Mouse (Mus musculus) lung, postnatal 0 days (tissue): ENCODE data around the gene Hoxb5. TPM values are rescaled to one million over a fixed set of nuclear protein-coding genes. Genes with fewer than 3 reads are reported as not detected.

ENCODE experiments used
- ATAC-seq: fragments of 200-750 bp; cut with Nextera tagmentation; 2 replicates; pipeline ENCODE4 v1.8.0; 2017; ENCODE audit warnings: moderate library complexity
- DNase-seq: peaks from one replicate; pipeline ENCODE4 v3.0.0-alpha.2; 2016; ENCODE audit warnings: low spot score
- H3K27ac ChIP-seq: fragments of 300-500 bp; sonication (generic); 2 replicates; pipeline ENCODE4 v1.5.1; 2014; ENCODE audit warnings: antibody characterized with exemption, mild to moderate bottlenecking, low read length, mixed read lengths
- H3K27me3 ChIP-seq: fragments of 300-500 bp; sonication (generic); replicated peaks from 2 replicates; pipeline ENCODE4 v1.6.1; 2014; ENCODE audit warnings: low read length, mixed read lengths; ENCODE audit not compliant: insufficient read depth
- H3K36me3 ChIP-seq: fragments of 300-500 bp; sonication (generic); 2 replicates; pipeline ENCODE4 v1.6.1; 2014; ENCODE audit warnings: low read length, mixed read lengths; ENCODE audit not compliant: insufficient read depth
- H3K4me1 ChIP-seq: fragments of 300-500 bp; sonication (generic); 2 replicates; pipeline ENCODE4 v1.6.1; 2014; ENCODE audit warnings: antibody characterized with exemption, low read depth, low read length, mixed read lengths; ENCODE audit not compliant: insufficient read depth
- H3K4me2 ChIP-seq: fragments of 300-500 bp; sonication (generic); replicated peaks from 2 replicates; pipeline ENCODE4 v1.6.1; 2014; ENCODE audit warnings: low read depth, mild to moderate bottlenecking, low read length, moderate library complexity, mixed read lengths
- H3K4me3 ChIP-seq: fragments of 300-500 bp; sonication (generic); 2 replicates; pipeline ENCODE4 v1.5.1; 2014; ENCODE audit warnings: low read depth, low read length
- H3K9ac ChIP-seq: fragments of 300-500 bp; sonication (generic); replicated peaks from 2 replicates; pipeline ENCODE4 v1.6.1; 2014; ENCODE audit warnings: low read depth, mild to moderate bottlenecking
- H3K9me3 ChIP-seq: fragments of 300-500 bp; sonication (generic); 2 replicates; pipeline ENCODE4 v1.6.1; 2016; ENCODE audit warnings: low read length, mixed read lengths
- CTCF ChIP-seq: IDR thresholded peaks from 2 replicates; pipeline ENCODE4 v1.5.1; 2016; ENCODE audit warnings: antibody characterized with exemption, mild to moderate bottlenecking
- EP300 ChIP-seq: IDR thresholded peaks from 2 replicates; pipeline ENCODE4 v1.6.1; 2016; ENCODE audit warnings: antibody characterized with exemption, mild to moderate bottlenecking, control low read depth
- WGBS: fragments of 180-500 bp; shearing (Covaris S2); extraction: QIAGEN DNeasy Blood & Tissue Kit; methylation state at CpG from one replicate; pipeline ENCODE4 v1.1.7; 2014; 5-methylcytosine and 5-hydroxymethylcytosine counted together
- polyA plus RNA-seq: library from polyadenylated mRNA; unstranded; fragments of >200 nt; fragmentation: Nextera tagmentation; extraction: Ambion mirVana; gene quantifications from 2 replicates; pipeline ENCODE4 v1.2.1, GENCODE M21; 2015

Gene Hoxb5
- polyA plus RNA-seq, 1 experiment from 2014 or later: 16.8 TPM

DNA sequence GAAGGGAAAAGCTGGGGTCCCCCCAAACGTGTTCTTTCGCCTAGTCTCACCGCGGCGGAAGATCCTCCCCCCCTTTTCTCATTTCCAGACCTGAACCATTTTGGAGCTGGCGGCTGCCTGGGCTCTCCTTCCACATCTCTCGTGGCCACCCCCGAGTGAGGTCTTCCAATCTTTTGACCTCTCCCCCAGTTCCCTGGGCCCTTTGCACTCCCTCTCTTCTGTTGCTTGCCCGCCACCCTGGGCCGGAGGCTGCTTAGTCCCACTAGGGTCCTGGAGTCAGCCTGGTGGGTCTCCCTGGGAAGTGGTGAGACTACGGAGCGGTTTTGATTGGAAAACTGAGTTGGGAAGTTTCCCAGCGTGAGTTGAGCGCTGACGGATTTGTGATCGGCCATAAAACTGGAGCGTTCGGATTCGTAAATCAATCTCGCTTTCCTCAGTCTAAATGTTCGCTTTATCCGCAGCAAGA is 22.6 kb downstream of the Hoxb5 start:
- H3K36me3 ChIP-seq: no peaks in the 10 kb centered on the region
- peak overlapping the region; percentile 82 for H3K27ac ChIP-seq
- ATAC-seq (no peak), DNase-seq (no peak)
- WGBS: 20% methylated on average over 22 of the region's 22 CpGs
- H3K9me3 ChIP-seq: no peaks in the 10 kb centered on the region
- TF ChIP-seq CTCF (no peak), EP300 (no peak)
- peak overlapping the region; percentile 22 for H3K4me3 ChIP-seq
- 0 out of 2 replicates have a peak, but pooled peaks cover 4% of the 10 kb centered on the region for H3K27me3 ChIP-seq
- H3K4me1 ChIP-seq: no peaks in the 10 kb centered on the region
- peak overlapping the region; percentile 46 for H3K9ac ChIP-seq
- peak overlapping the region; percentile 52 for H3K4me2 ChIP-seq

DNA sequence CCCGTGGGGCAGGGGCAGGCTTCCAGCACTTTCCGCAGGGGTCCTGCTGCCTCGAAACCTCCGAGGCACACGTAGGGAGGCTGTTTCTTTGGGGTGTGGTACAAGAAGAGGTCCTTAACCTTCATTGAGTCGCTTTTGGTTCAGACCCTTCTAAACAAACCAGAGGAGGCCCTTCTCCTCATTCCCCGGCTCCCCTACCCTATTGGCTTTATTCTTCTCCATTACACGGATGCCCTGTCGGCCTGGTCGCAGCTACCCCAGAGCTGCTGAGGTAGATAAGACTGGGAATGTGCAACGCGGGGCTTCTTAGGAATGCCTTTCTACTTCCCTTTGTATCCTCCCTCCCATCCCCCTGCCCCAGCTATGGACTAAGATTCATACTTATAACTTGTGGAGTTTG is 23.6 kb downstream of the Hoxb5 start:
- Histone ChIP-seq H3K36me3 (no peaks in the 10 kb centered on the region), H3K4me2 (peak overlapping the region; percentile 52), H3K27me3 (0 out of 2 replicates have a peak, but pooled peaks cover 4% of the 10 kb centered on the region), H3K9me3 (no peaks in the 10 kb centered on the region), H3K4me1 (no peaks in the 10 kb centered on the region), H3K4me3 (peak overlapping the region; percentile 22), H3K9ac (peak overlapping the region; percentile 46), H3K27ac (peak overlapping the region; percentile 82)
- TF ChIP-seq EP300 (no peak), CTCF (no peak)
- WGBS: 14% methylated on average over 12 of the region's 12 CpGs
- no peak for DNase-seq
- ATAC-seq: no peak

DNA sequence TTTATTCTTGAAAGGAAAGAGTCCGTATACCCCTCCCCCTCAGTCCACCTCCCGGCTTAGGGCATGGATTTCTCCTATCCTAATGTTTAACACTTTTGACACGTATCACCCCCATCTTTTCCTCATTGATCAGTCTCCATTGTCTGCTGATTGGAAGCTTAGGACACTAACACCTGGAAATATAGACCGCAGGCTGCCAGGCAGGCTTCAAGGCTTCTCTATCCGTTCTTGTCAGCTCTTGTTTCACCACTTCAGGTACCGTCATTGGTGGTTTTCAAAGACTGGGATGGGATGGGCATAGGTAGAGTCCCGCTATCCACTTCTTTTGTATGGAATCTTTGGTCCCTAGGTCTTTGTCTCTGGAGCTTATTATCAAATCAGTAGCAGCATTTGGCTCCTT is 24.0 kb downstream of the Hoxb5 start:
- Histone ChIP-seq H3K9me3 (no peaks in the 10 kb centered on the region), H3K9ac (no peak overlapping the region), H3K27ac (peak overlapping the region; percentile 82), H3K4me1 (no peaks in the 10 kb centered on the region), H3K4me3 (peak overlapping the region; percentile 22; the same call in 1 of the 2 replicates), H3K36me3 (no peaks in the 10 kb centered on the region), H3K27me3 (0 out of 2 replicates have a peak, but pooled peaks cover 4% of the 10 kb centered on the region), H3K4me2 (peak overlapping the region; percentile 52)
- WGBS: 18% methylated on average over 7 of the region's 7 CpGs
- no peak for DNase-seq
- TF ChIP-seq EP300 (no peak), CTCF (no peak)
- ATAC-seq: no peak

DNA sequence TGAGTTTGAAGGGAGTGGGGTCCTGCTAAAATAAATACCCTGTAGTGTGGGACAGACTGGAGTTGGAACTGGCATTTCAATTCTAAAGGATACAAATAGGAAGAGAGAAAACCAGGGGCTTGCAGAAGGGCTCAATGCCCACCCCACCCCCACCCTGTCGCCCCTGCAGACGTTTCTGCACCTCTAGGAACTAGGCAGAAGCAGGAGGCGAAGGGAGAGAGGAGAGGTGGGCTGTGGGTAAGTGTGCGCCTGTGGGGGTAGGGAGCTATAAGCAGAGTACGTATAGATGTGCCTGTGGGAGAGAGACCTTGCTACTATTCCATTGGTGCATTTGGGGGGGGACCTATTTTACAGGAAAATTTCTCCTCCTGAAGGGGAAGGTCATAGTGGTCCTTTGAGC is 24.6 kb downstream of the Hoxb5 start:
- Histone ChIP-seq H3K4me1 (no peaks in the 10 kb centered on the region), H3K36me3 (no peaks in the 10 kb centered on the region), H3K9me3 (no peaks in the 10 kb centered on the region), H3K27me3 (0 out of 2 replicates have a peak, but pooled peaks cover 4% of the 10 kb centered on the region), H3K4me3 (no peak overlapping the region; the same call in 1 of the 2 replicates), H3K27ac (0 out of 2 replicates have a peak overlapping the region, but pooled peaks have one; percentile 82), H3K9ac (no peak overlapping the region), H3K4me2 (peak overlapping the region; percentile 52)
- WGBS: 42% methylated on average over 5 of the region's 5 CpGs
- TF ChIP-seq CTCF: no peak
- no peak for TF ChIP-seq EP300
- DNase-seq: no peak
- ATAC-seq: no peak

DNA sequence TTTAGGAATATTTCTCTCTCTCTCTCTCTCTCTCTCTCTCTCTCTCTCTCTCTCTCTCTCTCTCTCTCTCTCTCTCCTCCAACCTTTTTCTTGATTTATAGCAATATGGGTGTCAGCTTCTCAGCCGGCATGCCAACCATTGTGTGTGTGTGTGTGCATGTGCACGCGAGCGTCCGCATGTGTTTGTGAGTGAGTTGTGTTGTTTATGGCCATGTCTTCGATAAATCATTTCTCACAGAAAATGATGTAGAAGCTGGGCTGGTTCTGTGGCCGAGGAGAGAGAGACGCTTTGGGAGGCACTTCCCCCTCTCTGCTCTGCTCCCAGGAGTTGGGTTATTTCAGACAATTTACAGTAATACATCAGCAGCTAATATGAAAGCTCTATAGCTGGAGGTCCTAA is 25.5 kb downstream of the Hoxb5 start:
- WGBS: 33% methylated on average over 8 of the region's 8 CpGs
- no peak overlapping the region for H3K4me3 ChIP-seq
- peak overlapping the region; percentile 52; the same call in 1 of the 2 replicates for H3K4me2 ChIP-seq
- DNase-seq: no peak
- H3K9me3 ChIP-seq: no peaks in the 10 kb centered on the region
- TF ChIP-seq EP300: no peak
- TF ChIP-seq CTCF: no peak
- no peaks in the 10 kb centered on the region for H3K4me1 ChIP-seq
- ATAC-seq: no peak
- no peak overlapping the region for H3K9ac ChIP-seq
- no peaks in the 10 kb centered on the region for H3K36me3 ChIP-seq
- H3K27ac ChIP-seq: peak overlapping the region; percentile 82
- 0 out of 2 replicates have a peak, but pooled peaks cover 4% of the 10 kb centered on the region for H3K27me3 ChIP-seq

DNA sequence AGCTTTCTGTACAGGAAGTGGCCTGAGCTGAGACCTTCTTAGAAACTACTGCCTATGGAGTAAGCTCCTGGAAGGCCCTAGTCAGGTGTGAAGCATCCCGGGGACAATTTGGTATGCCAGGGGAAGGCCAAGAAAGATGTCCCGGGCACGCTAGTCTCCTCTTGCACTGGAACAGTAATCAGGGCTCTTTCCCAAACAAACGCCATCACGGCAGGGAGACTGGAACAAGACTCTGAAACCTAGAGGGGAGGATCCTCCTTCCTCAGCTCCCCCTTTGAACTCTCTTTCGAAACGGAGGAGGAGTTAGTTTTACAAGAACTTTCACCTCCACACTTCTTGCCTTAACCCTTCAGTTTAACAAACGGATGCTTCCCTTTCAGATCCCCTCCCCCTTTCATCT is 29.0 kb downstream of the Hoxb5 start:
- peak overlapping the region; percentile 88 for H3K27ac ChIP-seq
- peak; percentile 66 for ATAC-seq
- peaks cover 7% of the 10 kb centered on the region; the same call in 1 of the 2 replicates for H3K4me1 ChIP-seq
- peaks cover 7% of the 10 kb centered on the region; the same call in 1 of the 2 replicates for H3K27me3 ChIP-seq
- H3K4me3 ChIP-seq: peak overlapping the region; percentile 49; the same call in 1 of the 2 replicates
- peak overlapping the region; percentile 63 for H3K4me2 ChIP-seq
- H3K36me3 ChIP-seq: no peaks in the 10 kb centered on the region
- peak; percentile 85 for DNase-seq
- 22% methylated on average over 8 of the region's 8 CpGs for WGBS
- no peak for TF ChIP-seq EP300
- no peak for TF ChIP-seq CTCF
- no peak overlapping the region for H3K9ac ChIP-seq
- no peaks in the 10 kb centered on the region for H3K9me3 ChIP-seq
